Mouse (Mus musculus): ENCODE measurements at regions not wholly inside any gene's neighbourhood (a gene's known extent, or its start where the extent isn't known, plus 50 kb on each side); places are given as distances from the start of the nearest gene placed in this dataset.

DNA sequence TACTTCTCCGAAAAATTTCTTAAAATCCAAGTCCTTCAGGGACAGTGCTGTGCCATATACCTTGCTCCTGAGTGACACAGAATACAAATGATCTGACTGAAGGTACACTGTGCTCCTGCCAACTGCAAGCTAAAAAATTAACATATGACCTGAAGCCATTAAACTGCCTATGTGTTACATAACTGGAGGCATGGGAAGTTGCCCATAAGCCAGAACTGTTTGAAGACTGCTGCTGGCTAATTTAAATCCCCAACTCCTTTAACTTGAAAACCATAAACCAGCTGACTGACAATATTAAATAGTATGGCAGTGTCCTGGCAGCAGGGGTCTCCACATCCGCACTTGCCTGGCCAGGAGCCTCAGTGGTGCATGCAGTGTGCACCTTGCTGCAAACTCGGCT lies 68.9 kb upstream of the Ak4 start:
- peaks cover 8% of the 10 kb centered on the region for H3K36me3 ChIP-seq (ENCODE audit: control insufficient read depth, insufficient read depth, low read length)
- H3K9ac ChIP-seq (ENCODE audit: low read depth, low read length) = no peak overlapping the region
- H3K27me3 ChIP-seq (ENCODE audit: control insufficient read depth, insufficient read depth, low read length) = no peaks in the 10 kb centered on the region
- H3K27ac ChIP-seq (ENCODE audit: low read depth, low read length) = no peak overlapping the region
- no peak overlapping the region for H3K4me3 ChIP-seq (ENCODE audit: low read length)
- H3K4me1 ChIP-seq (ENCODE audit: control insufficient read depth, insufficient read depth, low read length) = peaks cover 8% of the 10 kb centered on the region; the same call in 1 of the 2 replicates
- H3K9me3 ChIP-seq (ENCODE audit: control insufficient read depth, low read length) = no peaks in the 10 kb centered on the region
- WGBS = 87% methylated on average over 3 of the region's 3 CpGs
- no peak for ATAC-seq (ENCODE audit: low FRiP score, low TSS enrichment)
- no peak overlapping the region for H3K4me2 ChIP-seq (replicated peaks; ENCODE audit: low read depth, low read length)

DNA sequence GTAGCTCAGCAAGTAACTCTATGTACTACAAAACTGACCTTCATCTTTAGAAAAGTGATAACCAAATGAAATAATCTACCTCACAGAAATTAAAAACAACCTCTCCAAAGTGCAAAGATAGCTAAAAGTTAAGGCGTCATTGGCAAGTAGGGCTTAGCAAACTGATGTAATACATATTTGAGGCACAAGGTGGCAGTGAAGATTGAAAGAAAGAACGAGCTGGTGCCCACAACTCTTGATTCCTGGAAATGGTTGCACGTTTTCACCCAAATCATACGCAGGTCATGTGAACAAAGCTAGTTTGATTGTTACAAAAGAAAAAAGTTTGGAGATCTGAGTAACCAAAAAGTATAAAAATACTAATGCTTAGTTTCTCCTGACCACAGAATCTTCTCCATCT lies 69.7 kb upstream of the Ak4 start:
- H3K27me3 ChIP-seq (ENCODE audit: control insufficient read depth, insufficient read depth, low read length) = no peaks in the 10 kb centered on the region
- peaks cover 8% of the 10 kb centered on the region for H3K36me3 ChIP-seq (ENCODE audit: control insufficient read depth, insufficient read depth, low read length)
- ATAC-seq (ENCODE audit: low FRiP score, low TSS enrichment) = no peak
- H3K4me3 ChIP-seq (ENCODE audit: low read length) = no peak overlapping the region
- 29% methylated on average over 4 of the region's 4 CpGs for WGBS
- H3K4me2 ChIP-seq (replicated peaks; ENCODE audit: low read depth, low read length) = no peak overlapping the region
- peaks cover under 1% of the 10 kb centered on the region; the same call in 1 of the 2 replicates for H3K4me1 ChIP-seq (ENCODE audit: control insufficient read depth, insufficient read depth, low read length)
- no peak overlapping the region for H3K27ac ChIP-seq (ENCODE audit: low read depth, low read length)
- H3K9ac ChIP-seq (ENCODE audit: low read depth, low read length) = no peak overlapping the region
- H3K9me3 ChIP-seq (ENCODE audit: control insufficient read depth, low read length) = no peaks in the 10 kb centered on the region

DNA sequence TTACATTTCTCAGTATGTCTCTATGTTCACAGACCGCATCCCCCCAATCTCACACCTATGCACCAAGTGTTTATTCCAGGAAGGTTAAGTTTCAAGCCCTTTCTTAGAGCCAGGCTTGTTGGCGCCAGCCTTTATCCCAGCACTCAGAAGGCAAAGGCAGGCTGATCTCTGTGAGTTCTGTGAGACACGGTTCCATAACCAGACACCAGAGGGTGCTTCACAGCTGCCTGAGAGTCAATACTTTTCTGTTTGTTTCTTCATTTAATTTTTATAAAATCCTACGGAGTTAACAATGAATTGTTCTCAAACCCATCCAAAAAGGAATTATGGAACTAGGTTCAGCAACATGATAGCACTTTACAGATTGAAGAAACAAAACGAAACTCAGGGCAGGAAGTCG lies 71.8 kb upstream of the Ak4 start:
- Histone ChIP-seq H3K4me2 (replicated peaks; ENCODE audit: low read depth, low read length) (no peak overlapping the region), H3K27ac (ENCODE audit: low read depth, low read length) (no peak overlapping the region), H3K9me3 (ENCODE audit: control insufficient read depth, low read length) (no peaks in the 10 kb centered on the region), H3K4me1 (ENCODE audit: control insufficient read depth, insufficient read depth, low read length) (no peaks in the 10 kb centered on the region), H3K36me3 (ENCODE audit: control insufficient read depth, insufficient read depth, low read length) (peaks cover 12% of the 10 kb centered on the region), H3K27me3 (ENCODE audit: control insufficient read depth, insufficient read depth, low read length) (no peaks in the 10 kb centered on the region), H3K9ac (ENCODE audit: low read depth, low read length) (no peak overlapping the region), H3K4me3 (ENCODE audit: low read length) (no peak overlapping the region)
- no peak for ATAC-seq (ENCODE audit: low FRiP score, low TSS enrichment)
- WGBS = 86% methylated on average over 6 of the region's 6 CpGs

DNA sequence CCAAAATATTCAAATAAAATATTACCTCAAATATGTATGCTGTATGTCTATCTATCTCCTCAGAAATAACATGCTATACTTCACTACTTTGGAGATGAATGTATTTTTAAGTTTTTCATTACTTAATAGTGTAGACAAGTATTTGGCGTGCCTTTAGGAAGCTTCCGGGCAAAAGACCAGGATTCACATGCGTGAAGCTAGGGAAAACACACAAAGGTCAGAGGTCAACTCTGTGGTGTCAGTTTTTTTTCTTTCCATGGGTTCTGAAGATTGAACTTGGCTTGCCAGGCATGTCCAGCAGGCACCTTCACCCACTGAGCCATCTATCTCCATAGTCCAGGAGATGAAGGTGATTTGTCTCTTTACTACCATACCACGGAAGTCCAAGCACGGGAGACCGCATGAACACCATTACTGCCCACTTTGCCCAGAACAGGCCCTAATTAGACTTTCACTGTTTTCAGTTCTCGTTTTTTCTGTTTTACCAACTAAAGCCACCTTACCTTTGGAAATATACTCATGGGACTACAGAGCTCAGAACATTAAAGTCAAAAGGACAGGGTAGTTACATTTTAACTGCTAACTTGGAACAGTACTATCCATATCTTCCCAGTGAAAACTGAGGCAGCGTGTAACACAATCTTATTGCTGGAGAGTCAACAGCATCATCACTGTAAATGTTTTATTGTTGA lies 76.9 kb upstream of the Ak4 start:
- H3K27ac ChIP-seq (ENCODE audit: low read depth, low read length) = no peak overlapping the region
- no peak for ATAC-seq (ENCODE audit: low FRiP score, low TSS enrichment)
- H3K9ac ChIP-seq (ENCODE audit: low read depth, low read length) = no peak overlapping the region
- H3K27me3 ChIP-seq (ENCODE audit: control insufficient read depth, insufficient read depth, low read length) = no peaks in the 10 kb centered on the region
- H3K4me3 ChIP-seq (ENCODE audit: low read length) = no peak overlapping the region
- 91% methylated on average over 8 of the region's 8 CpGs for WGBS
- no peak overlapping the region for H3K4me2 ChIP-seq (replicated peaks; ENCODE audit: low read depth, low read length)
- no peaks in the 10 kb centered on the region for H3K4me1 ChIP-seq (ENCODE audit: control insufficient read depth, insufficient read depth, low read length)
- H3K9me3 ChIP-seq (ENCODE audit: control insufficient read depth, low read length) = no peaks in the 10 kb centered on the region
- peaks cover 12% of the 10 kb centered on the region; the same call in 1 of the 2 replicates for H3K36me3 ChIP-seq (ENCODE audit: control insufficient read depth, insufficient read depth, low read length)

DNA sequence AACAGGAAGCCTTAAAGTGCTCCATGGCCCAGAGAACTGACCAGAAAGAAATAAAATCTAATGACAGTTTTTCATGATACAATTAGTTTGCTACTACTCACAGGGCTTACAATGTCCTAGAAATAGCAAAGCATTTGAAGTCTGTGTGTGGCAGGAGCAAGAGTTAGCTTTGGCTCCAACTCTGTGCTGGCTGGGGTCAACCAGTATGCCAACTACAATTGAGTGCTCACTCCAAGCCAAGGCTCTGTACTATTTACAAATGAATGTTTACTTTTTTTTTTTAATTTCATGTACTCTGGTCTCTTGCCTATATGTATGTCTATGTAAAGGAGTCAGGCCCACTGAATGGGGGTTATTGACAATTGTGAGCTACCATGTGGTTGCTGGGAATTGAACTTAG lies 75.7 kb upstream of the Jak1 start:
- Histone ChIP-seq H3K9me3 (ENCODE audit: control insufficient read depth, low read length) (no peaks in the 10 kb centered on the region), H3K27ac (ENCODE audit: low read depth, low read length) (no peak overlapping the region), H3K4me2 (replicated peaks; ENCODE audit: low read depth, low read length) (no peak overlapping the region), H3K36me3 (ENCODE audit: control insufficient read depth, insufficient read depth, low read length) (peaks cover 7% of the 10 kb centered on the region; the same call in 1 of the 2 replicates), H3K4me3 (ENCODE audit: low read length) (no peak overlapping the region), H3K4me1 (ENCODE audit: control insufficient read depth, insufficient read depth, low read length) (no peaks in the 10 kb centered on the region), H3K9ac (ENCODE audit: low read depth, low read length) (no peak overlapping the region), H3K27me3 (ENCODE audit: control insufficient read depth, insufficient read depth, low read length) (no peaks in the 10 kb centered on the region)
- no peak for ATAC-seq (ENCODE audit: low FRiP score, low TSS enrichment)

DNA sequence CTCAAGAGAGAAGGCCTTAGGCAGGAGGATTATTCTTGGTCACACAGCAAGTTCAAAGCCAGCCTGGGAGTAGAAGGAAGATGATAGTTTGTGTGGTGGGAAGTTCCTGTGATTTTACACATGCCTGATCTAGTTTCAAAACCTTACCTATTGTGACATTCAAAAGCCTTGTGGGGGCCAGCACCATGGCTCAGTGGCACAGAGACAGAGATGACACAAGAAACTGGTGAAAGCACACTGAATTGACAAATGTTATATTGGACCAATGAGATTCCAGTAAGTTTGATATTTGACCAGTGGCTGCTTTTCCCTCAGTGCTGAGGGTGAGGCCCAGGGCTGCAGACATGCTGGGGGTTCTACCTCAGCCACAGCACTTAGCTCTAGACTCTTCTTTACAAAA lies 73.1 kb upstream of the Jak1 start:
- H3K27ac ChIP-seq (ENCODE audit: low read depth, low read length) = no peak overlapping the region
- H3K36me3 ChIP-seq (ENCODE audit: control insufficient read depth, insufficient read depth, low read length) = no peaks in the 10 kb centered on the region
- ATAC-seq (ENCODE audit: low FRiP score, low TSS enrichment) = no peak
- no peaks in the 10 kb centered on the region for H3K4me1 ChIP-seq (ENCODE audit: control insufficient read depth, insufficient read depth, low read length)
- no peaks in the 10 kb centered on the region for H3K27me3 ChIP-seq (ENCODE audit: control insufficient read depth, insufficient read depth, low read length)
- no peak overlapping the region for H3K4me2 ChIP-seq (replicated peaks; ENCODE audit: low read depth, low read length)
- H3K9me3 ChIP-seq (ENCODE audit: control insufficient read depth, low read length) = no peaks in the 10 kb centered on the region
- H3K9ac ChIP-seq (ENCODE audit: low read depth, low read length) = no peak overlapping the region
- no peak overlapping the region for H3K4me3 ChIP-seq (ENCODE audit: low read length)

DNA sequence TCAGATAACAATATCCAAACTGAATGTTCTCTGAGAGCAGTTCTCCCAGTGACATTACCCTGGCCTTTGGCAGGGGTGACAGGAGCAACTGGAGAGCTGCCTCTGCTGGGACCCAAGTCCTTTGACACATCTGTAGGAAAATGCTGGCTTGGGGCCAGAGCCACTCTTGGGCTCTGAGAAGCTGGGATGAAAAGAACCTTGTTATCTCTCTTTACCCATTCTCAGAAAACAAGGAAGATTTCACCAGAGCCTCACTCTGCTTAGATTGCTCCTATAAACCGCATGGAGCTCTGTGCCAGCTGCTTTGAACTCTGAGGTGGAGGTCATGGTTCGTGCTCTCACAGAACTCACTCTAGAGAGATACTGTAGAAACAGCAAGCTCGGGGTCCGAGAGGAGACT lies 71.7 kb upstream of the Jak1 start:
- no peak for ATAC-seq (ENCODE audit: low FRiP score, low TSS enrichment)

DNA sequence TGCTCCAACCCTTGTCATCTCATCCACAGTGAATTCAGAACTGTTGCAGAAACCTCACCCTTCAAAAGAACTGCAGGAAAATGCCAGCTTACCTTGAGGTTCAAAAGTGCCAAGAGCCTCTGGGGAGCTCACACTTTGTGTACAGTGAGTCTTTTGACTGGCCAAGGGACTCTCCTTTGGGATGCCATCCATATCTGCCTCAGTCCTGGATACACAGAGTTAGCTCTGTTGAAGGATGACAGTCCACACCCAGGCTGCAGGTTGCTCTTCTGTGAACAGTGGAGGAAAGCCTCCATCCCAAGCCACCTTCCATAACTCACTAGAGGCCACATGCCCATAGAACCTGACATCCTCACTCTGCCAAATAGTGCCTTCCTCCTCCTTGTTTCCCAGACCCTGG lies 71.3 kb upstream of the Jak1 start:
- Histone ChIP-seq H3K4me1 (ENCODE audit: control insufficient read depth, insufficient read depth, low read length) (no peaks in the 10 kb centered on the region), H3K4me2 (replicated peaks; ENCODE audit: low read depth, low read length) (no peak overlapping the region), H3K27me3 (ENCODE audit: control insufficient read depth, insufficient read depth, low read length) (no peaks in the 10 kb centered on the region), H3K9me3 (ENCODE audit: control insufficient read depth, low read length) (no peaks in the 10 kb centered on the region), H3K36me3 (ENCODE audit: control insufficient read depth, insufficient read depth, low read length) (no peaks in the 10 kb centered on the region), H3K9ac (ENCODE audit: low read depth, low read length) (no peak overlapping the region), H3K4me3 (ENCODE audit: low read length) (no peak overlapping the region), H3K27ac (ENCODE audit: low read depth, low read length) (no peak overlapping the region)
- ATAC-seq (ENCODE audit: low FRiP score, low TSS enrichment) = no peak

More for the DNA sequence above, 71.7 kb upstream of the Jak1 start:
- H3K27me3 ChIP-seq (ENCODE audit: control insufficient read depth, insufficient read depth, low read length) = no peaks in the 10 kb centered on the region
- H3K9ac ChIP-seq (ENCODE audit: low read depth, low read length) = no peak overlapping the region
- no peak overlapping the region for H3K4me3 ChIP-seq (ENCODE audit: low read length)
- H3K36me3 ChIP-seq (ENCODE audit: control insufficient read depth, insufficient read depth, low read length) = no peaks in the 10 kb centered on the region
- no peaks in the 10 kb centered on the region for H3K4me1 ChIP-seq (ENCODE audit: control insufficient read depth, insufficient read depth, low read length)
- WGBS = 37% methylated on average over 4 of the region's 4 CpGs
- no peaks in the 10 kb centered on the region for H3K9me3 ChIP-seq (ENCODE audit: control insufficient read depth, low read length)
- no peak overlapping the region for H3K27ac ChIP-seq (ENCODE audit: low read depth, low read length)
- H3K4me2 ChIP-seq (replicated peaks; ENCODE audit: low read depth, low read length) = no peak overlapping the region

DNA sequence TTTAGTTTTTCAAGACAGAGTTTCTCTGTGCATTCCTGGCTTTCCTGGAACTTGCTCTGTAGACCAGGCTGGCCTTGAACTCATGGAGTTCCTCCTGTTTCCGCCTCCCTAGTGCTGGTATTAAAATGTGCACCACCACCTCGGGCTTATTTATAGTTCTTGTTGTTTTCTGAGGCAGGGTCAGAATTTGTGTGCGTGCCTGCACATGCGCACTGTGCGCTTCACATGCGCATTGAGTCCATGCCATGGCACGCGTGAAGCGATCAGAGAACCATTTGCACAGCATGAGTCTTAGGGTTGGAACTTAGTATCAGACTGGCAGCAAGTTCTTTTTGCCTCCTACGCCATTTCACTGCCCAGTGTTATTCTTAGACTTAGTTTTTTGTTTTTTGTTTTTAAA lies 68.8 kb upstream of the Jak1 start:
- Histone ChIP-seq H3K4me3 (ENCODE audit: low read length) (no peak overlapping the region), H3K36me3 (ENCODE audit: control insufficient read depth, insufficient read depth, low read length) (no peaks in the 10 kb centered on the region), H3K9ac (ENCODE audit: low read depth, low read length) (no peak overlapping the region), H3K4me1 (ENCODE audit: control insufficient read depth, insufficient read depth, low read length) (no peaks in the 10 kb centered on the region), H3K27ac (ENCODE audit: low read depth, low read length) (no peak overlapping the region), H3K4me2 (replicated peaks; ENCODE audit: low read depth, low read length) (no peak overlapping the region), H3K27me3 (ENCODE audit: control insufficient read depth, insufficient read depth, low read length) (no peaks in the 10 kb centered on the region), H3K9me3 (ENCODE audit: control insufficient read depth, low read length) (no peaks in the 10 kb centered on the region)
- ATAC-seq (ENCODE audit: low FRiP score, low TSS enrichment) = no peak
- WGBS = 94% methylated on average over 10 of the region's 10 CpGs
